10 mouse cellular contexts compared by ENCODE assay signal in genomic region chr5:67848511-67849014, GRCm38 (mm10). TPM values are rescaled to one million over a fixed set of nuclear protein-coding genes. Genes with fewer than 3 reads are reported as not detected.
DNase-seq lines count a peak whose midpoint lies in the region; ATAC-seq and TF ChIP-seq lines count a peak whose summit lies in the region.
"Had no signal": no experiment of that assay in that cellular context is flagged by ENCODE, and none has a peak within 500 bp of the region (broad histone marks: within the 10 kb centered on the region; RNA-seq: fewer than 3 reads in every experiment).

No protein-coding gene starts in this region.

- H3K27ac ChIP-seq in forebrain, embryonic 11.5 days (ENCODE audit: low read depth, low read length) = no peak overlapping the region
- no peak overlapping the region for H3K27ac ChIP-seq in forebrain, embryonic 10.5 days
- no peak overlapping the region for H3K27ac ChIP-seq in liver, embryonic 11.5 days (ENCODE audit: low read depth, low read length)
- H3K27ac ChIP-seq in midbrain, postnatal 0 days (ENCODE audit: low read depth, low read length) = peak overlapping the region; percentile 87

- peaks cover 5% of the 10 kb centered on the region; the same call in 1 of the 2 replicates for H3K4me1 ChIP-seq in forebrain, embryonic 11.5 days (replicated peaks; ENCODE audit: control insufficient read depth, insufficient read depth, low read length)
- H3K4me1 ChIP-seq in forebrain, embryonic 10.5 days = peaks cover 39% of the 10 kb centered on the region
- H3K4me1 ChIP-seq in liver, embryonic 11.5 days (replicated peaks; ENCODE audit: control insufficient read depth, insufficient read depth, low read length) = peaks cover 21% of the 10 kb centered on the region
- H3K4me1 ChIP-seq in midbrain, postnatal 0 days (ENCODE audit: insufficient read depth, low read length) = peaks cover 12% of the 10 kb centered on the region

- no peak overlapping the region for H3K4me3 ChIP-seq in forebrain, embryonic 11.5 days (ENCODE audit: low read depth, low read length)
- no peak overlapping the region for H3K4me3 ChIP-seq in forebrain, embryonic 10.5 days
- H3K4me3 ChIP-seq in liver, embryonic 11.5 days (ENCODE audit: low read depth, low read length) = peak overlapping the region; percentile 75; the same call in 1 of the 2 replicates
- peak overlapping the region; percentile 62 for H3K4me3 ChIP-seq in midbrain, postnatal 0 days (ENCODE audit: low read depth, low read length)

- H3K9me3 ChIP-seq in forebrain, embryonic 11.5 days (ENCODE audit: control insufficient read depth, low read length) = no peaks in the 10 kb centered on the region
- no peaks in the 10 kb centered on the region for H3K9me3 ChIP-seq in forebrain, embryonic 10.5 days
- no peaks in the 10 kb centered on the region for H3K9me3 ChIP-seq in liver, embryonic 11.5 days (ENCODE audit: control insufficient read depth, low read length)
- no peaks in the 10 kb centered on the region for H3K9me3 ChIP-seq in midbrain, postnatal 0 days (ENCODE audit: low read length)
- H3K9me3 ChIP-seq: stomach, embryonic 15.5 days had no signal

- H3K27me3 ChIP-seq in forebrain, embryonic 11.5 days (ENCODE audit: control insufficient read depth, insufficient read depth, low read length) = no peaks in the 10 kb centered on the region
- H3K27me3 ChIP-seq in forebrain, embryonic 10.5 days (ENCODE audit: poor library complexity, severe bottlenecking) = no peaks in the 10 kb centered on the region
- 0 out of 2 replicates have a peak, but pooled peaks cover 2% of the 10 kb centered on the region for H3K27me3 ChIP-seq in liver, embryonic 11.5 days (replicated peaks; ENCODE audit: control insufficient read depth, insufficient read depth, low read length)
- H3K27me3 ChIP-seq in midbrain, postnatal 0 days (ENCODE audit: insufficient read depth, low read length) = no peaks in the 10 kb centered on the region
- H3K27me3 ChIP-seq: stomach, embryonic 15.5 days had no signal

- 71% methylated on average over 12 of the region's 12 CpGs for WGBS in forebrain, embryonic 11.5 days
- 85% methylated on average over 12 of the region's 12 CpGs for WGBS in forebrain, embryonic 10.5 days
- WGBS in liver, embryonic 11.5 days = 48% methylated on average over 12 of the region's 12 CpGs
- 25% methylated on average over 12 of the region's 12 CpGs for WGBS in midbrain, postnatal 0 days

- H3K36me3 ChIP-seq in forebrain, embryonic 11.5 days (ENCODE audit: control insufficient read depth, insufficient read depth, low read length) = no peaks in the 10 kb centered on the region
- no peaks in the 10 kb centered on the region for H3K36me3 ChIP-seq in forebrain, embryonic 10.5 days (replicated peaks)
- no peaks in the 10 kb centered on the region for H3K36me3 ChIP-seq in liver, embryonic 11.5 days (ENCODE audit: control insufficient read depth, insufficient read depth, low read length)
- H3K36me3 ChIP-seq in midbrain, postnatal 0 days (ENCODE audit: insufficient read depth, low read length) = no peaks in the 10 kb centered on the region
- H3K36me3 ChIP-seq: stomach, embryonic 15.5 days had no signal

- DNase-seq in forebrain, embryonic 11.5 days (ENCODE audit: low spot score) = peak; percentile 37
- no peak for DNase-seq in forebrain, embryonic 10.5 days (ENCODE audit: extremely low spot score, low spot score)
- peak; percentile 15 for DNase-seq in liver, embryonic 11.5 days (ENCODE audit: low spot score)
- DNase-seq in liver = no peak
- DNase-seq in induced T-regulatory cell, adult 2 months (ENCODE audit: low read depth) = peak; percentile 17
- DNase-seq in midbrain, postnatal 0 days (ENCODE audit: low spot score) = no peak
- no peak for DNase-seq in thymus, postnatal 14 days
- DNase-seq in lung, postnatal 10 days = no peak
- DNase-seq: embryo, embryonic 11 days had no signal

- no peak for TF ChIP-seq CTCF in midbrain, postnatal 0 days (IDR thresholded peaks at IDR 0.05)

- ATAC-seq in forebrain, embryonic 11.5 days (replicated peaks; ENCODE audit: low FRiP score) = no peak
- ATAC-seq in liver, embryonic 11.5 days (replicated peaks; ENCODE audit: low FRiP score) = no peak
- ATAC-seq in midbrain, postnatal 0 days (ENCODE audit: low FRiP score) = no peak

- no peak overlapping the region for H3K4me2 ChIP-seq in forebrain, embryonic 11.5 days (ENCODE audit: low read depth, low read length, severe bottlenecking)
- H3K4me2 ChIP-seq in liver, embryonic 11.5 days = peak overlapping the region; percentile 77
- H3K4me2 ChIP-seq in midbrain, postnatal 0 days (ENCODE audit: low read depth, low read length, poor library complexity, severe bottlenecking) = peak overlapping the region; percentile 78

- no peak overlapping the region for H3K9ac ChIP-seq in forebrain, embryonic 11.5 days (ENCODE audit: low read length)
- no peak overlapping the region for H3K9ac ChIP-seq in liver, embryonic 11.5 days (ENCODE audit: low read depth, low read length)
- peak overlapping the region; percentile 71 for H3K9ac ChIP-seq in midbrain, postnatal 0 days (replicated peaks; ENCODE audit: low read length, poor library complexity, severe bottlenecking)

RNA-seq across cellular contexts. Expression of gene Atp8a1, which starts 1.3 kb away (rescaled TPM):
- 19.6 and 25.7 TPM in 2 replicates for polyA plus RNA-seq in forebrain, embryonic 11.5 days (2014; fragmentation: Nextera tagmentation; extraction: Ambion mirVana)
- 11.6 and 15.1 TPM in 2 replicates for polyA plus RNA-seq in forebrain, embryonic 10.5 days (2016; fragmentation: Nextera tagmentation; extraction: Ambion mirVana)
- polyA plus RNA-seq in liver, embryonic 11.5 days (2014; fragmentation: Nextera tagmentation; extraction: Ambion mirVana) = 60.5 and 73.8 TPM in 2 replicates
- 95.7 and 104 TPM in 2 replicates for total RNA-seq in midbrain, postnatal 0 days (2014; rRNA removed)
- polyA plus RNA-seq in midbrain, postnatal 0 days (2015; fragmentation: Nextera tagmentation; extraction: Ambion mirVana) = 35.5 and 42.9 TPM in 2 replicates

Comparison
In these comparisons a context has a peak if more than half of its experiments do, and no peak if none do; other contexts are left out.
1. DNase-seq: peak in forebrain, embryonic 11.5 days (single experiment), liver, embryonic 11.5 days (single experiment) and induced T-regulatory cell, adult 2 months (single experiment); none in forebrain, embryonic 10.5 days (single experiment), liver (single experiment), midbrain, postnatal 0 days (single experiment), thymus, postnatal 14 days (single experiment) and lung, postnatal 10 days (single experiment).
2. H3K4me3 ChIP-seq: peak in liver, embryonic 11.5 days (single experiment) and midbrain, postnatal 0 days (single experiment); none in forebrain, embryonic 11.5 days (single experiment) and forebrain, embryonic 10.5 days (single experiment).